Mouse (Mus musculus): ENCODE data around the gene Plxna2. TPM values are rescaled to one million over a fixed set of nuclear protein-coding genes. Genes with fewer than 3 reads are reported as not detected.

Gene Plxna2
- polyA plus RNA-seq, 2 experiments, result 1.1 to 1.2 TPM

GRCm38 (mm10) chr1:194835238-194835637 is 217.2 kb downstream of the Plxna2 start:
- Histone ChIP-seq H3K27ac (no peak overlapping the region), H3K9me3 (ENCODE audit: control insufficient read depth, low read length) (no peaks in the 10 kb centered on the region), H3K4me3 (ENCODE audit: insufficient read depth in 1 of 2, low read depth in 2 of 2, low read length in 2 of 2) (no peak overlapping the region), H3K4me2 (ENCODE audit: low read depth) (no peak overlapping the region), H3K27me3 (ENCODE audit: control insufficient read depth, insufficient read depth, low read length) (no peaks in the 10 kb centered on the region), H3K9ac (replicated peaks) (no peak overlapping the region), H3K36me3 (replicated peaks; ENCODE audit: control insufficient read depth, insufficient read depth, low read depth) (no peaks in the 10 kb centered on the region), H3K4me1 (replicated peaks; ENCODE audit: control insufficient read depth in 2 of 2, insufficient read depth in 2 of 2, low read length in 1 of 2) (no peaks in the 10 kb centered on the region)
- TF ChIP-seq CTCF (IDR thresholded peaks at IDR 0.05; ENCODE audit: low read depth) (no peak), EP300 (IDR thresholded peaks at IDR 0.05; ENCODE audit: low read depth) (no peak)
- ATAC-seq (ENCODE audit: insufficient read depth), result no peak
- no peak for DNase-seq (ENCODE audit: low read depth in 3 of 3, low spot score in 3 of 3)

- Histone ChIP-seq H3K4me1 (replicated peaks; ENCODE audit: control insufficient read depth in 2 of 2, insufficient read depth in 2 of 2, low read length in 1 of 2) (no peaks in the 10 kb centered on the region), H3K27me3 (ENCODE audit: control insufficient read depth, insufficient read depth, low read length) (no peaks in the 10 kb centered on the region), H3K4me3 (ENCODE audit: insufficient read depth in 1 of 2, low read depth in 2 of 2, low read length in 2 of 2) (no peak overlapping the region), H3K4me2 (ENCODE audit: low read depth) (no peak overlapping the region), H3K36me3 (replicated peaks; ENCODE audit: control insufficient read depth, insufficient read depth, low read depth) (no peaks in the 10 kb centered on the region), H3K9me3 (ENCODE audit: control insufficient read depth, low read length) (no peaks in the 10 kb centered on the region), H3K9ac (replicated peaks) (no peak overlapping the region), H3K27ac (no peak overlapping the region)
- 47% methylated on average over 3 of the region's 3 CpGs for WGBS (ENCODE audit: insufficient replicate concordance)
- no peak for TF ChIP-seq EP300 (IDR thresholded peaks at IDR 0.05; ENCODE audit: low read depth)
- TF ChIP-seq CTCF (IDR thresholded peaks at IDR 0.05; ENCODE audit: low read depth), result no peak
- DNase-seq (ENCODE audit: low read depth in 3 of 3, low spot score in 3 of 3) (no peak), ATAC-seq (ENCODE audit: insufficient read depth) (no peak)
These were observed 218.2 kb downstream of the Plxna2 start for GRCm38 (mm10) chr1:194836182-194836581.

- Histone ChIP-seq H3K9me3 (ENCODE audit: control insufficient read depth, low read length) (no peaks in the 10 kb centered on the region), H3K4me1 (replicated peaks; ENCODE audit: control insufficient read depth in 2 of 2, insufficient read depth in 2 of 2, low read length in 1 of 2) (no peaks in the 10 kb centered on the region), H3K27me3 (ENCODE audit: control insufficient read depth, insufficient read depth, low read length) (no peaks in the 10 kb centered on the region), H3K36me3 (replicated peaks; ENCODE audit: control insufficient read depth, insufficient read depth, low read depth) (no peaks in the 10 kb centered on the region), H3K4me3 (ENCODE audit: insufficient read depth in 1 of 2, low read depth in 2 of 2, low read length in 2 of 2) (no peak overlapping the region), H3K27ac (no peak overlapping the region), H3K4me2 (ENCODE audit: low read depth) (no peak overlapping the region), H3K9ac (replicated peaks) (no peak overlapping the region)
- WGBS (ENCODE audit: insufficient replicate concordance), result 65% methylated on average over 4 of the region's 4 CpGs
- TF ChIP-seq EP300 (IDR thresholded peaks at IDR 0.05; ENCODE audit: low read depth) (no peak), CTCF (IDR thresholded peaks at IDR 0.05; ENCODE audit: low read depth) (no peak)
- ATAC-seq (ENCODE audit: insufficient read depth) (no peak), DNase-seq (ENCODE audit: low read depth in 3 of 3, low spot score in 3 of 3) (no peak)
These were observed 218.7 kb downstream of the Plxna2 start for GRCm38 (mm10) chr1:194836671-194837070.

- no peaks in the 10 kb centered on the region for H3K27me3 ChIP-seq (ENCODE audit: control insufficient read depth, insufficient read depth, low read length)
- TF ChIP-seq EP300 (IDR thresholded peaks at IDR 0.05; ENCODE audit: low read depth), result no peak
- peak; percentile 41; the same call in 1 of the 2 replicates for TF ChIP-seq CTCF (IDR thresholded peaks at IDR 0.05; ENCODE audit: low read depth)
- no peaks in the 10 kb centered on the region for H3K4me1 ChIP-seq (replicated peaks; ENCODE audit: control insufficient read depth in 2 of 2, insufficient read depth in 2 of 2, low read length in 1 of 2)
- no peaks in the 10 kb centered on the region for H3K36me3 ChIP-seq (replicated peaks; ENCODE audit: control insufficient read depth, insufficient read depth, low read depth)
- H3K9me3 ChIP-seq (ENCODE audit: control insufficient read depth, low read length), result no peaks in the 10 kb centered on the region
- no peak overlapping the region for H3K4me2 ChIP-seq (ENCODE audit: low read depth)
- ATAC-seq (ENCODE audit: insufficient read depth), result no peak; the same call in 1 of the 2 replicates
- DNase-seq (ENCODE audit: low read depth in 3 of 3, low spot score in 3 of 3), result no peak
- H3K27ac ChIP-seq, result no peak overlapping the region
- no peak overlapping the region for H3K4me3 ChIP-seq (ENCODE audit: insufficient read depth in 1 of 2, low read depth in 2 of 2, low read length in 2 of 2)
- 0% methylated on average over 1 of the region's 1 CpGs for WGBS (ENCODE audit: insufficient replicate concordance)
- no peak overlapping the region for H3K9ac ChIP-seq (replicated peaks)
These were observed 221.4 kb downstream of the Plxna2 start for GRCm38 (mm10) chr1:194839230-194839910.

GRCm38 (mm10) chr1:194843020-194843419 is 225.0 kb downstream of the Plxna2 start:
- 45% methylated on average over 2 of the region's 2 CpGs for WGBS (ENCODE audit: insufficient replicate concordance)
- Histone ChIP-seq H3K36me3 (replicated peaks; ENCODE audit: control insufficient read depth, insufficient read depth, low read depth) (no peaks in the 10 kb centered on the region), H3K4me2 (ENCODE audit: low read depth) (no peak overlapping the region), H3K9ac (replicated peaks) (no peak overlapping the region), H3K4me1 (replicated peaks; ENCODE audit: control insufficient read depth in 2 of 2, insufficient read depth in 2 of 2, low read length in 1 of 2) (no peaks in the 10 kb centered on the region), H3K27me3 (ENCODE audit: control insufficient read depth, insufficient read depth, low read length) (no peaks in the 10 kb centered on the region), H3K9me3 (ENCODE audit: control insufficient read depth, low read length) (no peaks in the 10 kb centered on the region), H3K4me3 (ENCODE audit: insufficient read depth in 1 of 2, low read depth in 2 of 2, low read length in 2 of 2) (no peak overlapping the region), H3K27ac (no peak overlapping the region)
- TF ChIP-seq CTCF (IDR thresholded peaks at IDR 0.05; ENCODE audit: low read depth), result no peak
- no peak for TF ChIP-seq EP300 (IDR thresholded peaks at IDR 0.05; ENCODE audit: low read depth)
- ATAC-seq (ENCODE audit: insufficient read depth), result no peak
- no peak for DNase-seq (ENCODE audit: low read depth in 3 of 3, low spot score in 3 of 3)
